In genomic region chr11:18944209-18944608, GRCm38 (mm10) we compare ENCODE assay signal across 22 mouse cellular contexts.
DNase-seq lines count a peak whose midpoint lies in the region; ATAC-seq lines count a peak whose summit lies in the region.
"Had no signal": no experiment of that assay in that cellular context is flagged by ENCODE, and none has a peak within 500 bp of the region (broad histone marks: within the 10 kb centered on the region; RNA-seq: fewer than 3 reads in every experiment).

No protein-coding gene starts in this region.

- peaks cover 13% of the 10 kb centered on the region for H3K36me3 ChIP-seq in heart, embryonic 10.5 days
- no peaks in the 10 kb centered on the region for H3K36me3 ChIP-seq in heart, embryonic 11.5 days (ENCODE audit: control insufficient read depth, insufficient read depth, low read length)
- no peaks in the 10 kb centered on the region for H3K36me3 ChIP-seq in limb, embryonic 13.5 days
- peaks cover 7% of the 10 kb centered on the region for H3K36me3 ChIP-seq in limb, embryonic 10.5 days
- no peaks in the 10 kb centered on the region for H3K36me3 ChIP-seq in embryonic facial prominence, embryonic 12.5 days
- no peaks in the 10 kb centered on the region for H3K36me3 ChIP-seq in midbrain, embryonic 16.5 days (ENCODE audit: control insufficient read depth, insufficient read depth, low read length)
- H3K36me3 ChIP-seq: forebrain, embryonic 10.5 days; heart, embryonic 15.5 days; neural tube, embryonic 12.5 days had no signal

- no peaks in the 10 kb centered on the region for H3K9me3 ChIP-seq in heart, embryonic 10.5 days
- no peaks in the 10 kb centered on the region for H3K9me3 ChIP-seq in heart, embryonic 11.5 days (replicated peaks; ENCODE audit: control insufficient read depth, low read length)
- H3K9me3 ChIP-seq in limb, embryonic 13.5 days = no peaks in the 10 kb centered on the region
- no peaks in the 10 kb centered on the region for H3K9me3 ChIP-seq in limb, embryonic 10.5 days (replicated peaks)
- H3K9me3 ChIP-seq in embryonic facial prominence, embryonic 12.5 days = no peaks in the 10 kb centered on the region
- H3K9me3 ChIP-seq in midbrain, embryonic 16.5 days (replicated peaks; ENCODE audit: control insufficient read depth, low read length, poor library complexity, severe bottlenecking) = no peaks in the 10 kb centered on the region
- H3K9me3 ChIP-seq: forebrain, embryonic 10.5 days; heart, embryonic 15.5 days; neural tube, embryonic 12.5 days had no signal

- H3K4me3 ChIP-seq in heart, embryonic 10.5 days = no peak overlapping the region
- no peak overlapping the region for H3K4me3 ChIP-seq in heart, embryonic 11.5 days (ENCODE audit: low read depth, low read length)
- H3K4me3 ChIP-seq in limb, embryonic 13.5 days = no peak overlapping the region
- no peak overlapping the region for H3K4me3 ChIP-seq in limb, embryonic 10.5 days
- no peak overlapping the region for H3K4me3 ChIP-seq in embryonic facial prominence, embryonic 12.5 days
- H3K4me3 ChIP-seq in midbrain, embryonic 16.5 days (ENCODE audit: low read depth, low read length) = no peak overlapping the region
- H3K4me3 ChIP-seq: forebrain, embryonic 10.5 days; heart, embryonic 15.5 days; layer of hippocampus, adult 2 months; neural tube, embryonic 12.5 days had no signal

- intact Hi-C loops in left cerebral cortex, postnatal 4 days (cut with DNase I) = no loop called here
- intact Hi-C loops in left cerebral cortex, postnatal 25 days (cut with DNase I) = no loop called here

- no peak for DNase-seq in heart, embryonic 10.5 days (ENCODE audit: low spot score)
- no peak for DNase-seq in limb, embryonic 10.5 days (ENCODE audit: low spot score)
- DNase-seq in left cerebral cortex, postnatal 4 days = no peak
- DNase-seq in left cerebral cortex, postnatal 25 days (ENCODE audit: low spot score in 2 of 2) = no peak
- DNase-seq: adrenal gland, postnatal 36 days; cerebellum, adult 18-20 months; cerebellum, postnatal 25 days; forebrain, postnatal 0 days; kidney, adult 18-20 months; kidney, postnatal 10 days; right cerebral cortex, postnatal 25 days; thymus, postnatal 36 days had no signal

- no peak overlapping the region for H3K9ac ChIP-seq in heart, embryonic 11.5 days (ENCODE audit: low read depth, low read length)
- H3K9ac ChIP-seq in limb, embryonic 13.5 days = no peak overlapping the region
- no peak overlapping the region for H3K9ac ChIP-seq in embryonic facial prominence, embryonic 12.5 days
- no peak overlapping the region for H3K9ac ChIP-seq in midbrain, embryonic 16.5 days (ENCODE audit: low read depth, low read length)
- H3K9ac ChIP-seq: forebrain, postnatal 0 days; heart, embryonic 15.5 days; liver, embryonic 14.5 days; neural tube, embryonic 12.5 days had no signal

- H3K27me3 ChIP-seq in heart, embryonic 10.5 days (ENCODE audit: insufficient read depth, poor library complexity, severe bottlenecking) = no peaks in the 10 kb centered on the region
- no peaks in the 10 kb centered on the region for H3K27me3 ChIP-seq in heart, embryonic 11.5 days (ENCODE audit: control insufficient read depth, insufficient read depth, low read length)
- peaks cover 49% of the 10 kb centered on the region for H3K27me3 ChIP-seq in limb, embryonic 13.5 days
- peaks cover 3% of the 10 kb centered on the region; the same call in 1 of the 2 replicates for H3K27me3 ChIP-seq in limb, embryonic 10.5 days (ENCODE audit: low read depth, poor library complexity, severe bottlenecking)
- no peaks in the 10 kb centered on the region for H3K27me3 ChIP-seq in embryonic facial prominence, embryonic 12.5 days
- H3K27me3 ChIP-seq in midbrain, embryonic 16.5 days (ENCODE audit: control insufficient read depth, insufficient read depth, low read depth, low read length) = no peaks in the 10 kb centered on the region
- H3K27me3 ChIP-seq: CH12.LX; heart, embryonic 15.5 days; neural tube, embryonic 12.5 days had no signal

- H3K4me2 ChIP-seq in heart, embryonic 11.5 days = no peak overlapping the region
- H3K4me2 ChIP-seq in limb, embryonic 13.5 days (replicated peaks) = peak overlapping the region; percentile 21; the same call in 1 of the 2 replicates
- H3K4me2 ChIP-seq in embryonic facial prominence, embryonic 12.5 days (replicated peaks) = no peak overlapping the region
- H3K4me2 ChIP-seq in midbrain, embryonic 16.5 days (ENCODE audit: low read length) = no peak overlapping the region
- H3K4me2 ChIP-seq: heart, embryonic 15.5 days; neural tube, embryonic 12.5 days had no signal

- peaks cover 59% of the 10 kb centered on the region for H3K4me1 ChIP-seq in heart, embryonic 10.5 days
- peaks cover 47% of the 10 kb centered on the region for H3K4me1 ChIP-seq in heart, embryonic 11.5 days (ENCODE audit: control insufficient read depth, insufficient read depth, low read length)
- H3K4me1 ChIP-seq in limb, embryonic 13.5 days = peaks cover 26% of the 10 kb centered on the region
- peaks cover 49% of the 10 kb centered on the region for H3K4me1 ChIP-seq in limb, embryonic 10.5 days
- peaks cover 25% of the 10 kb centered on the region for H3K4me1 ChIP-seq in embryonic facial prominence, embryonic 12.5 days
- peaks cover 27% of the 10 kb centered on the region for H3K4me1 ChIP-seq in midbrain, embryonic 16.5 days (ENCODE audit: control insufficient read depth, insufficient read depth, low read length)

- ATAC-seq in heart, embryonic 11.5 days (replicated peaks; ENCODE audit: insufficient number of reproducible peaks, low FRiP score, low TSS enrichment) = no peak
- ATAC-seq in limb, embryonic 13.5 days (ENCODE audit: low FRiP score, low read depth) = no peak
- ATAC-seq in embryonic facial prominence, embryonic 12.5 days (ENCODE audit: insufficient number of reproducible peaks, insufficient read depth, low FRiP score, low TSS enrichment) = no peak
- no peak; the same call in 1 of the 2 replicates for ATAC-seq in midbrain, embryonic 16.5 days
- ATAC-seq: forebrain, postnatal 0 days had no signal

- H3K27ac ChIP-seq in heart, embryonic 10.5 days = 0 out of 2 replicates have a peak overlapping the region, but pooled peaks have one; percentile 25
- H3K27ac ChIP-seq in heart, embryonic 11.5 days (ENCODE audit: low read depth, low read length) = no peak overlapping the region
- no peak overlapping the region for H3K27ac ChIP-seq in limb, embryonic 13.5 days
- H3K27ac ChIP-seq in limb, embryonic 10.5 days = no peak overlapping the region
- 0 out of 2 replicates have a peak overlapping the region, but pooled peaks have one; percentile 23 for H3K27ac ChIP-seq in embryonic facial prominence, embryonic 12.5 days
- peak overlapping the region; percentile 42; the same call in 1 of the 2 replicates for H3K27ac ChIP-seq in midbrain, embryonic 16.5 days (ENCODE audit: low read length)
- H3K27ac ChIP-seq: forebrain, embryonic 10.5 days; layer of hippocampus, adult 2 months; liver, embryonic 14.5 days; neural tube, embryonic 12.5 days had no signal

- WGBS in heart, embryonic 10.5 days = 75% methylated on average over 7 of the region's 7 CpGs
- 63% methylated on average over 7 of the region's 7 CpGs for WGBS in heart, embryonic 11.5 days (ENCODE audit: insufficient replicate concordance)
- WGBS in limb, embryonic 13.5 days = 13% methylated on average over 7 of the region's 7 CpGs
- WGBS in limb, embryonic 10.5 days = 63% methylated on average over 7 of the region's 7 CpGs
- 10% methylated on average over 7 of the region's 7 CpGs for WGBS in embryonic facial prominence, embryonic 12.5 days
- WGBS in midbrain, embryonic 16.5 days = 52% methylated on average over 7 of the region's 7 CpGs

Comparison
In these comparisons a context has a peak if more than half of its experiments do, and no peak if none do; other contexts are left out.
1. H3K27ac ChIP-seq: peak in heart, embryonic 10.5 days (single experiment), embryonic facial prominence, embryonic 12.5 days (single experiment) and midbrain, embryonic 16.5 days (single experiment); none in heart, embryonic 11.5 days (single experiment), limb, embryonic 13.5 days (single experiment) and limb, embryonic 10.5 days (single experiment).